Mouse (Mus musculus) cortical plate, adult 2 months (tissue): ENCODE data around the gene Mfsd12.

Experiments
- CTCF ChIP-seq: fragments of 200-500 bp; IDR thresholded peaks from 2 replicates; pipeline ENCODE4 v1.5.1; 2011; ENCODE audit warnings: mild to moderate bottlenecking, control low read depth, low read length; ENCODE audit not compliant: insufficient read depth; ENCODE audit errors: extremely low read depth
- POLR2A ChIP-seq: fragments of 200-500 bp; IDR thresholded peaks from 2 replicates; pipeline ENCODE4 v1.6.1; 2011; ENCODE audit warnings: mild to moderate bottlenecking, low read length, control low read depth; ENCODE audit not compliant: insufficient read depth; ENCODE audit errors: extremely low read depth

GRCm38 (mm10) chr10:81399798-81400308, 42.6 kb downstream of the Mfsd12 start:
- no peak for TF ChIP-seq CTCF
- no peak for TF ChIP-seq POLR2A
